Mouse (Mus musculus) thymus, postnatal 10 days (tissue): ENCODE data around the gene Itga5.

Source experiments
- DNase-seq, 2 experiments: peaks; one replicate each; pipeline ENCODE4 v3.0.0; 2021; ENCODE audit warnings: low spot score in 2 of 2

Itga5 gene

GRCm38 (mm10) chr15:103310365-103310910 is 56.1 kb downstream of the Itga5 start, which contains the start of gene Gpr84:
Gpr84 (minus strand) TSS chr15:103310612.
- DNase-seq = no peak

GRCm38 (mm10) chr15:103308876-103309580 is 57.5 kb downstream of the Itga5 start:
- no peak for DNase-seq

DNA sequence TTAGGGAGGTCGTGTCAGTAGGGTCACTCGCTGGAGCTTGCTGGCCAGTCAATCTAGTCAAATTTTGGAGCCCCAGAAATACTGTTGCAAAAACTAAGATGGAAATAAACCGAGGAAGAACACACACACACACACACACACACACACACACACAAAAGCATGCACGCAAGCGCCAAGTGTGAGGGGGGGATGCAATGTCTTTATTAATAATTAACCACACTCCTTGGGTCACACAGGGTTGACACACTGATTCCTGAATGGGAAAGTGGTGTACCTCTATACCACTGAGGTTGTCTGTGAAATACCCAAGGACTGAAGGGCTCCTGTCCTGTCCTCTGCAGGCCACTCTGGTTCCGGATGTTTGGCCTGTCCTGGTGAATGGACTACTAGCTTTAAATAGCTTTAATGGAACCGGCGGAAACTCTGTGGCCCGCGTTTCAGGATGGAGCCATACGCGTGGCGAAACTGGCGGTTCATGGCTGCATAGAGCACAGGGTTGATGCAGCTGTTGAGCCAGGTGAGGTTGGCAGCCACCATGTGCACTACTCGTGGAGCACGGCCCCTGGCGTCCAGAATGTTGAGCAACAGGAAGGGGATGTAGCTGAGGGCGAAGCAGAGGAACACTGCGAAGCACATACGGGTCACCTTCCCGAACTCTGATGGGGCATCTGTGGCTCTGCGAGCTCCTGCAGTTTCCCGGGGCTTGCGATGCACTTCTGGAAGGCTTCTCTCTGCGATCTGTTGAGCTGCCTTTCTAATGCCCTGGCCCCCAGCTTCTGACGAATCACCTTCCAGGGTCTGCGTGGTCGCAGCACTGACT is 58.3 kb downstream of the Itga5 start:
- peak; percentile 41 to 45 for DNase-seq

GRCm38 (mm10) chr15:103307125-103307524 is 59.4 kb downstream of the Itga5 start:
- peak; percentile 80 to 91 for DNase-seq

DNA sequence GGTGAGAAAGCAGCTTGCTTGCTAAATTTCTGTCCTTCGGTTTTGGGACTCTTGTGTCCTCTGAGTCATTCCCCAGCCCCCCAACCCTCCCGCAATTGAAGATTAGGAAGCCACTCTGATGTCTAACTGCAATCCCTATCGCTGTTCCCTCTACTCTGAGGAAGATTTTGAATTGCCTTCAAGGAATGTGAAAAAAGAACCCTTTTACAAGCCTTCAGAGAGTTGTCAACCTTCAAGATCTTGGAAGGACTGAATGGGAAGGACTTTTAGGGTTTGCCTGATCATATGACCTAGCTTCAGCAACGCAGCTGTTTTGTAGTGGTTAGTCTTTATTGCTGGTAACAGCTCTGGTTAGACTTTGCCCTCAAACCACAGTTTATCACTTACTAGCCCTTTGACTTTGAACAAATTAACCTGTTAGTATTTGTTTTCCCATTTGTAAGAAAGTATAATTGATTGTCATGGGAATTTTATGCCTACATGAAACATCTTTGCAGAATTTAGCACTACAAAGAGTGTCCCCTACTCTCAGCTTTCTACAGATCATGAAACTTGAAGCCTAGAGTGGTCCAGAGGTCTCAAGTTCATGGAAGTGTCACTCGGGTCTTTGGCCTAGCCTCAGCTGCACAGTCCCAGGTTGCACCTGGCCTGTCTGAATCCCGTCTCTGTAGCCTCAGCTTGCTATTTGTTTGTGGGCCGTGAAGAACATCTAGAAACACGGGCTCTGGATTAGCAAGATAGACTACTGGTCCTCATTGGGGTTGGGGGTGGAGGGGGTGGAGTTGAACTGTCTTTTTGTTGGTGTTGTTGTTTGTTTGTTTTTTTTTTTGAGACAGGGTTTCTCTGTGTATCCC is 60.5 kb downstream of the Itga5 start:
- DNase-seq = no peak

GRCm38 (mm10) chr15:103305070-103305678 is 61.4 kb downstream of the Itga5 start:
- DNase-seq = peak; percentile 74 to 76

GRCm38 (mm10) chr15:103304616-103304969 is 62.0 kb downstream of the Itga5 start:
- DNase-seq = no peak

GRCm38 (mm10) chr15:103303916-103304615 is 62.5 kb downstream of the Itga5 start:
- no peak for DNase-seq

- no peak for DNase-seq
Measured at GRCm38 (mm10) chr15:103302341-103303021, 64.1 kb downstream of the Itga5 start.

DNA sequence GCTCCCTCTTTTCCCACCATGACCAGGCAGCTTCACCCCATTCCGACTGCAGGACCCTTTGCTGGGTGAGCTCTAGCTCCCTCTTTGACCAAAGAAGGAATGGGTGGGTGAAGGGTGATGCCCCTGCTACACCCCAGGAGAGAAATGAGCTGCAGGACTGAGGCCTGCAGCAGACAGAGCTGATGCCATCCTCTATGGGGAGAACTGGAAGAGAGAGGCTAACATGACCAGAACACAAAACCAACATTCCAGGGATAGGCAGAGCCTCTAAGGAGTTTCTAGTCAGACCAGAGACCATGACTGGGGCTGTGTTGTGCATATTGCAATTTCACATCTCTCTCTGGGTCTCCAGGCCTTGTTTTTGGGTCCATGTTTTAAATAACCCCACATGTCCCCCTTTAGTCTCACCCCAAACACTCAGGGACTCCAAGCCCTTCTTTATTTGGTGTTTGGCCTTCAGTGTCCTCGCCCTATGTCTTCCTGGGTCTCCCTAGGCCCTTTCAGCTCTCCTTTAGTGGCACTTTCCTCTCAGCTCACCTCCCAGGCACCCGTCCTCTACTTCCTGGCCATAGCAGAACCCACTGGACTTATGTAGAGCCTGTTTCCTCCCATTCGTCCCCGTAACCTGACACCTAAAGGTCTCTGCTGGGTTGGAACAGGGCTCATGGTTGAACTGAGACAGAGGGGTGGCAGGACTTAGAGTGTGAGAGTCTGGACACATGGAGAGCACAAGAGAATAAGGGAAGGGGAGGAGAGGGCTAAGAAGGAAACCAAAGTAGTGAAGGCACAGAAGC is 64.8 kb downstream of the Itga5 start:
- DNase-seq = no peak

DNA sequence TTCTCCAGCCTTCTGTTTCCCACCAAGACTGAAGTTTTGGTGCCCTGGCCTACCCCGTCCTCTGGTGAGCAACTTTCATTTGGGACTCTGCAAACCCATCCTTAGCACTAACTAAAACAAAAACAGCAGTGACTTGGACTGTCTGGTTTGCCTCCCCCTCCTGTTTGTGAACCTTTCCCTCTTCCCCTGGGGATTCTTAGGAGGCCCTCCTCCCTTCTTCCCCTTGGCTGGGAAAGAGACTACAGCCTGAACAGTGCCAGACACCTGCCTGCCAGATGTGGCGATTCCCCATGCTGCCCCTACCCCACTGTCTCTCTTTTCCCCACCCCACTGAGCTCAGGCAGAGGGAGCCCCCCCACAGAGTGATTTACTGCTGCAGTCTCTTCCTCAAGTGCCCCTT is 65.5 kb downstream of the Itga5 start:
- no peak for DNase-seq

- no peak for DNase-seq
Measured at GRCm38 (mm10) chr15:103300560-103300959, 66.0 kb downstream of the Itga5 start.

- DNase-seq = no peak
Measured at GRCm38 (mm10) chr15:103300067-103300471, 66.5 kb downstream of the Itga5 start.

DNA sequence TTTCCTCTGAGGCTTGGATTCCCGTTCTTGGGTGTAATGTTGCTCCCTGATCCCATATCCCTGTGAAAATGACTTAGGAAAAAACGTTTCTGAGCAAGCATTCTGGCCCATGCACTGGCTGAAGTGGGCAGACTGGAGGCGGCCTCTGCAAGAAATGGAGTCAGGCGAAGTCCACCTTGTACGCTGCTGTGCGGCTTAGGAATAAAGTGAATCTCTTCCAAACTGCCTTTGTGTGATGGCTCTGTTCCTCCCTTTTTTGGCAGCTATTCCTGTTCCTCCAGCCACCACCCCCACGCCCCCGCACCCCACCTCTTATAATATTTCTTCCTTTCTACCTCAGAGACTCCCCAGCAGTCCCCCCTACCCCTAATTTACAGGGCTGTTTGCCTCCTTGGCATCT is 66.9 kb downstream of the Itga5 start:
- DNase-seq = no peak

DNA sequence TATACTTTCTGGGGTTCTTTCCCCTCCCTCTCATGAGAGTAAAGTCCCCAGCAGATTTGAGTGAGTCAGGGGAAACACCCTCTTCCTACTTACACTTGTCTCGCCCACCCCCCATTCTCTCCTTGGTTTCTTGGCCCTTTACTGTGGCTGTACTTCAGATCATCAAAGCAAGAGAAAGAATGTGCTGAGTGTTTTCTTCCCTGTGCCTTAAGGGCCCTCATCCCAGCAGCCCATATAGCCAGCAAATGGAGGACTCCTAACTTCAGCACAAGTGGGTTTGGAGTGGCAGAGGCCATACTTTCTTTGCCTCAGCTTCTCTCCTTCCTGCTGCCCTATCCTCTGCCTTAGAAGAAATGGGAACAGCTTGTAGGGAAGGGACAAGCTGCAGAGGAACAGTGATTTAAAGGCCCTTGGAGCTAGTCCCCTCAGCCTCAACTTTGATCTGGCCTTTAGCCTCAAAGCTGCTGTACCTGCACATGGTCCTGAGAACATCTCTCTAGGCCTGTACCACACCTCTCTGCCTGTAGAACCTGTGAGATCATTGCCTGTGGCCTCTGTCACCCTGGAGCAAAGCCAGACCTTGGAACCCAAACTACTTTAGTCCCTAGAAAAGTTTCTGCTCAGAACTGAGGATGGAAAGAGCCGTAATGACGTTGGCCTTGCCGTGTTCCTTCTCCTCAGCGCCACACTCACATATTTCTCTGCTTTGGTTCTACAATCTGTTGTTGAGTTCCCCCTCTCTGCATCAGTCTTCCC is 67.5 kb downstream of the Itga5 start:
- no peak for DNase-seq

DNA sequence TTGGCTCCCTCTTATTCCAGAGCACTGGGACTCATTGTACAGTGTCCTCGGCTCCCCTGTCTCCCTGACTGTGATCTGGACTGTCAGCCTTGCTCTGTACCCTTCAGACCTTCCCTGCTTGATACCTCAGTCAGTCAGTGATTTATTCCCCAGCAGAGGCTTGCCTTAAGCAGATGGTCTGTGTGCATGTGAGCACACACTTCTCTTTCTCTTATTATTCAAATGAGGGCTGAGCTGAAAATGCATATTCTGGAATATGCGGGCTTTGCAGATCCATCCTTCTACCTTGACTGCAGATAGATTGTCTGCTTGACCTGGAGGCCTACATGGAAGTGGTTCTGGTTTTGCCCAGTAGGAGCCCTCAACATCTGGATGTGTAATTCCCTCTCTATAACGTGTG is 68.5 kb downstream of the Itga5 start:
- no peak for DNase-seq

DNA sequence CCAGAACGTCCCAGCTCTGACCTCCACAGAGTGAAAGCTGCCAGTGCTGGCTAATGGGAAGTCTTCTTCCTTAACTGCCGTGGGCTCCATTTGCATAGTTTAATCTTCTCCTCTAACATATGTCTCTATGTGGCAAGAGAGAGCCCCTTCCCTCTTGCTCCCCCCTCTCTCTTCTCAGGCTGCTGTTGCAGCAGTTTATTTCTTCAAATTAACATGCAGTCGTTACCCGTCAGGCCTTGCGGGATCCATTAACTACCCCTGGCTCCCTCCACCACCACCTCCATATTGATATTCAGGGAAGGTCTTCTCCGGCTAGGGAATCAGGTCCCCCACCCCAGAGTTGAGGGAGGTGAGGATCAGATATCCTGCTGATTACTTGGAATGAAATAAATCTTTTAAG is 69.2 kb downstream of the Itga5 start:
- DNase-seq = no peak

GRCm38 (mm10) chr15:103295851-103296250 is 70.7 kb downstream of the Itga5 start:
- DNase-seq = no peak

GRCm38 (mm10) chr15:103294649-103295048 is 71.9 kb downstream of the Itga5 start:
- DNase-seq = no peak
